Mouse (Mus musculus) fibroblast of lung, adult 2 months (primary cell): ENCODE measurements around the gene Lurap1.

ENCODE experiments used
- DNase-seq: peaks from one replicate; pipeline ENCODE4 v3.0.0-alpha.2; 2011; ENCODE audit warnings: low read depth

The Lurap1 gene

DNA sequence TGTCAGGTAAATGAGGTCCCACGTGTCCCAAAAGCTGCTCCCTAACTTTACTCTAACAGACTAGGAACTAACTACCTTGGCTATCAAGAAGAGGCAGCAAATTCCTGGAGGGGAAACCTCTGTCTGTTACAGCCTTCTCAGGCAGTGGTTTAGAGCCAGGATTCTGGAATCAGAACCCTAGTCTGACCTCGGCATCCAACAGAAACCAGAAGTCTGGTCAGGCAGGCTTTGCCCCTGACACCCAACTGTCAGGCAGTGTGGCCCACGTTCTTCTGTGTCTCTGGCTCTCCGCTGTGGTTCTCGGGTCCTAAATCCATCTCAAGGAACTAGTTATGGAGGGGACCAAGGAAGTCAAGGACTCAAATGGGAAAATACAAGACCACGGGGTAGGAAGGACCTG lies at the start of gene Lurap1:
TSS of gene Lurap1 (minus strand) at position 101 of the 400 bp plus-strand sequence.
- DNase-seq = no peak

DNA sequence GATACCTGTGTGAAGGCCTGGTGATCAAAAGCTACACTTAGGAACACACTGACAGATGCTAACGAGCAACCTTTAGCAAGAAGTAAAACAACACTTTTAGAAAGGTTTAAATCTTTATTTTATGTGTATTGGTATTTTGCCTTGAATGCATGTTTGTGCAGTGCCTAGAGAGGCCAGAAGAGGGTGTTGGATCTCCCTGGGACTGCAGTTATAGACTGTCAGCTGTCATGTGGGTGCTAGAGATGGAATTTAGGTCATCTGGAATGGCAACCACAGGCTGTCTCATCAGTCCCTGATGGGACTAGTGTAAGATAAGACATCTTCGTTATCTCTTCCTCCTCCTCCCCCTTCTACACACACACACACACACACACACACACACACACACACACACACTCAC lies 47.3 kb upstream of the Lurap1 start:
- no peak for DNase-seq

DNA sequence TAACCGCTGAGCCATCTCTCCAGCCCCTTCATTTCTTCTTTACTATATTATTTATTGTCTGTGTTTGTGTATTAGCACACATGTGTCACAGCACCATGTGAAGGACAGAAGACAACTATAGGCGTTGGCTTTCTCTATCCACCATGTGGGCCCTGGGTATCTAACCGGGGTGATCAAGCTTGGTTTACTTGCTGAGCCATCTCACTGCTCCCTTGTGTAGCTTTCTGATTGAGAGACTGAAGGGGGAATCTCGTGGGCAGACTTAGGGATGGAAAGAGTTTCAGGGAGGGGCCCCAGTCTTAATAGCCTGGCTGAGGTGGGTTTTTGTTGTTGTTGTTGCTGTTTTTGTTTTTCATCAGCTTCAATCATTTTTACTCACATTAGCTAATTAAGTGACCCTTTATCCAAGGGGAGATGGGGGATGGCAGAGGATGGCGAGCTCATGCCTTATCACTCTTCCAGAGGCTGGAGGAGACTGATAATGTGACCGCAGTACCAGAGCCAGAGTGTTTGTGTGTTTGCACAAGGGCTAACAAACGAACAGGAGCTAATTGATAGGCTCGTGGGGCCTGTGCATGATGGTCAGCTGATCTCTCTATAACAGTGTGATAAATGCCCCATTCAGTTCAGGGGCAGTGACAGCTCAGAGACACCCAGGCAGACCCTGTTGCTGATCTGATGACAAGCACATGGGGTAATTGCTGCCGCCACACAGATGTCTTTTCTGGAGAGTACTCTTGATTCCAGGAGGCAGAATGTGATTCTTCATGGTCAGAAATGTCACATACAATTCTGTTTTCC lies 42.6 kb upstream of the Lurap1 start:
- no peak for DNase-seq

DNA sequence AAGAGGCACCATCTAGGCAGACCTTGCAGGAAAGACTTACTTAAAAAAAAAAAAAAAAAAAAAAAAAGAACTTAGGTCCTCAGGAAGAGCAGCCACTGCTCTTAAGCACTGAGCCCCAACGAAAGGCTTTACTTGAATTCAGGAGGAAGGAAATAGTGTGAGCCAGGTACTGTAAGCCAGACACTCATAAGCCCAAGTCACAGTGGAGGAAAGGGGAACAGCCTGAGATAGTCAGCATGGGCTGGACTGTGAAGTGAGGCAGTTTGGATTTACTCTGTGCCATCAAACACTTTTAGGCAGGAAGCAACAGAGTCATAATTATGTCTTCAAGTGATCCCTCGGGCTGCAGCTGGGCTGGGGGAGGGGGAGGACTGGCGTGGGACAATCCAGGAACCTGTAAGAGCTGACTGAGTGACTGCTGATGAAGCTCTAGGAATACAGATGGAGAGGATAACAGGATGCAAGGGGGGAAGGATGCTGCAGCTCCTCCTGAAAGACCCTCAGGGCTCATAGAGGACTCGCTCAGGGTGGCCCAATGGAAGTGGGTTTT lies 41.2 kb upstream of the Lurap1 start:
- no peak for DNase-seq

DNA sequence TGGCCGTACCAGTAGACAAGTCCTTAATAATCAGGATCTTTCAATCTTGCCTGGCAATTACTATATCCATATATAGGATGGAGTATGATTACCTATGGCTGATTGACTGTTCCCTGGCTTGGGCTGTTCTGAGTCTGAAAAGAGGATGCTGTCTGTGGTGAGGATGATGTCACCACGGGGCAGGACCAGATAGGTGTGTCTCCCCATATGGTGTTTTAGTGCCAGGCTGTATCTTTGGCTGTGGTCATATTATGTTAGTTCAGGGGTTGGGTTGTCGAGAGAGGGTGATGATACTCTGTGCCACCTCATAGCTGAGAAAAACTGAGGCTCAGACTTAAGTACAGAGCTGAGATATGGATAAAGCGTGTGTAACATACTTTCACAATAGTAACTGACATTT lies 33.9 kb upstream of the Lurap1 start:
- no peak for DNase-seq

DNA sequence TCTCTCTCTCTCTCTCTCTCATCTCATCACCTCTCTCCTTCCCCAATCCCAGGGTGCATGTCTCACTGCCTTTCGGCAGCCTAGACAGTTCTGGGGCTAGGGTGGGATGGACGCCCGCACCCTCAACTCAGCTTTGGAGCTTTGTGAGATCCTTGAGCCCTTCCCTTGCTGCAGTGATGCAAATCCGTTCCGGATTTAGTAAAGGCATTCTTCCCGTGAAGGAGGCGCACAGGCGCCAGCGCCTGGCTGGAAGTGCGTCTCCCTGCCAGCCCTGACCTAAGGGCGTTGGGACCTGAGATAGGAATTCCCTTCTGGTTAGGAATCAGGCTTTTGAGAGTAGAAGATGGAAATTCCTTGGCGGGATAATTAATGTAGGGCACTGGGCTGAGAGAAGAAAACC lies 31.6 kb upstream of the Lurap1 start:
- DNase-seq = no peak

DNA sequence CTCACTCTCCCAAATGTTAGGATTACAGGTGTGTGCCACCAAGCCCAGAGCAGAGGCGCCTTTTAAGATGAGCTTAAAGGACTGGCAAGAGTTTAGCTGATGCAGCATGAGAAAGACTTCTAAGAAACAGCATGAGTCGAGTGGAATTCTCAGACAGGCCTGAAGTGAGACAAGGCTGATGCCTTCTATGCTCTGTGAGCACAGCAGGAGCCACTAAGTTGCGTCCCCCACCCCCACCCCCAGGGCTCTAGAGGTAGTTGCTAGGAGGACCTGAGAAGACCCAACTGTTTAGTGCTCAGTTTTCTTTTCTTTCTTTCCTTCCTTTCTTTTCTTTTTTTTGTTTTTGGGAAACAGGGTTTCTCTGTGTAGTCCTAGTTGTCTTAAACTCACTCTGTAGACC lies 30.9 kb upstream of the Lurap1 start:
- DNase-seq = no peak

DNA sequence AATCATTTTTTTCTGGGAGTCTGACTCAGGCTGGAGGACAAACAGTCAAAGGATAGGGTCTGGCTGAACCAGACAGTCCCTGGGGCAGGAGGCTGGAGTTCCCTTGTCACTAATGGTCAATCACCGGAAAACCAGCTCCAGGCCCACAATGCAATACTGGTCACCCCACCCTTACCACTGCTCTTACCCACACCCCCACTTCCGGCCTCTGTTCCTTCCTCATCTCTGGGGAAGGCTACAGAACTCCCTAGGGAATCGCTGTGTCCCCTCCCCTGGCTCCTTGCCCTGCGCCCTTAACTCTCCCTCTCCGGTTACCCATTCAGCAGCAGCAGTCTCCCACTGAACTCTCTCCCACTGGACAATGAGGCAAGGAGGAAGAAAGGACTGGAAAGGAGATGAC lies 26.0 kb upstream of the Lurap1 start:
- no peak for DNase-seq

DNA sequence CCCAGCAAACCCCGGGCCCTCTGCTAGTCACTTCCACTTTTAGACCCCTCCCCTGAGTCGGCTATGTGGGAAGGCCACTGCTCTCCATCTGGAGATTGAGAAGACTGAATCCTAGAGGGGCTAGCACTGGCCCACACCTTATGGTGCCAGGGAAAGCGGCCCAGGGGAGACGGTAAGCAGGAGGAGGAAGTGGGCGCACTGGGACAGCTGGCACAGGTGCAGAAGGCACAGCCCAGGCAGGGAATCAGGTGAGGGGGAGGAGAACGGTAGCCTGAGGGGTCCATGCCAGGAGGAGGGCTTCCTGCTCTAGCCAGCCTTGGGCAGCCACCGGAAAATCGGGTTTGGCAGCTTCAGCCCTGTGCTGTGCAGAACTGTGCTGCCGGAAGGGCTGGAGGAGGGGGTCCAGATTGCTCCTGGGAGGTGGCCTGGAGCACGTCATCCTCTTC lies 25.4 kb upstream of the Lurap1 start:
- no peak for DNase-seq

DNA sequence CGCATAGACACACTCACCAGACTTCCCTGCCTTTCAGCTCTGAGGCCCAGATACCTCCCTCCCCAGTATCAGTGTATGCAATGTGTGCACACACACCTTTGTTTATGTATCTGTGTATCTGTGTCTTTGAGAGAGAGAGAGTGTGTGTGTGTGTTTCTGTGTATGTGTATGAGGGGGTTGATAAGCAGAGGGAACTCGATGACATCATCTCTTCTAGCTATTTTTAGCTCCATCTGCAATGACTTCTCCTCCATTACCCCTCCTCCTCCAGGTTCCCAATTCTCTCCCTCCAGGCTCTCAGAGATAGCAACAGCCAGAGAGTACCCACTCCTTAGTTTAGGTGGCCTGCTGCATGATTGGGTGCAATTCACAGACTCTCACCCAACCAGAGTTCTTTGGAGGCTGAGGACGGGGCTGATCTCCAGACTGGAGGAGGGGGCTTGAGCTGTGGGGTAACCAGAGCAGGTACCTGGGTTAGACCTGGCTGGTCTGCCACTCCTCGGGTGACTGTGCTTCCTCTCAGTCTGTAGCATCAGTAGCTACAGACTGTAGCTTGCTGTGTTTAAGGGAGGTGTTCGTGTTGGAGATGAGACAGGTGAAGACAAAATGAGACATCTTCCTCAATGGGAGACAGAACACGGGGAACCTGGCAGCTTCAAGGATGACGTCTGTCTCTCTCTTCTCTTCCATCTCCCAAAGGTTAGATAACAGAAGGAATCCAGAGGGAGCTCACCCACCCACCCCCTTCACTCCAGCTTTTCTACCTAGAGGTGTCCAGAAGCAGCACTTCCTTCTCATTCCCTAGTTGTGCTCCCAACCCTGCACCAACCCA lies 24.8 kb upstream of the Lurap1 start:
- DNase-seq = no peak

DNA sequence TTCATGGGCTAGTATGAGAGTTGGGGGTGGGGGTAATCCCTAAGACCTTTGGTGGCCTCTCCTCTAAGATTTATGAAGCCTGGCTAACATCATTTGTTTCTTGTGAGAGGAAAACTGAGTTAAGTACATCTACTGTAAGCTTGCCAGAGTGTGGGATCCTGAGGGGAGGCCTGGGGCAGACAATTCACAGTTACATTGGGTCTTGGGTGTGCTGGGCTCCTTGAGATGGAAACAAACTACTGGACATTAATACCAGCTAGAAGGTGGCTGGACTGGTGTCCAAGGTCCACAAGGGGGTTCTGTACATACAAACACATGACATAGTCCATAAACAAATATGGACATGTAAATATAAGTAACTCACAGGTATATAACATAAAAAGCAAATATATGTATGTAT lies 24.0 kb upstream of the Lurap1 start:
- DNase-seq = no peak

DNA sequence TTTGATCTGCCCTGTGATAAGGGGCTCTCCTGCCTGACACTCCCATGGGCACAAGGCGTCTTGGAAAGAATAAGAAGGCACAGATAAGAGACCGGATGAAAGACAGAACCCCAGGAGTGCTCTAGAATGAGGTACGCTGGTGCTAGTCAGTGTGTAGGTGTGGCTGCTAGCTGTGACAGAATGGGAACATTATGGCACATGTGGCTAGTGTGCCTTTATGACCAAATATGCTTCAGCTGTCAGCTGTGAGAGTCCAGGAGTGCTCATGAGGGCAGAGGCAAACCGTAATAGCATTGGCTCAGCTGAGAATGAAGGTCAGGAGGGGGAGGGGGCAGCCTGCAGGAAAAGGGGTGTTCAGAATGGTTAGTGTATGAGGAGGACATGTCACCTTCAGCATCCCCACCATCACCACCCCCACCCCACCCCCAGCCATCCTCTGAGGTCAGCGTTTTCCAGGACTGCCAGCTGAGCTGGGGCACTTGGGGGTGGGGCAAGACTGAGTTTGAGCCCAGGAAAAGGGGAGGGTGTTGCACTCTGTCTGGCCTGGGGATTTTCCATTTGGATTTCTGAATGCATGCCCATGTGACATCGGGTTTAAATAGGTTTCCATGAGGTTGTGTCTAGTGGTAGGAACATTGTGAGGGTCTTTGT lies 23.5 kb upstream of the Lurap1 start:
- no peak for DNase-seq

DNA sequence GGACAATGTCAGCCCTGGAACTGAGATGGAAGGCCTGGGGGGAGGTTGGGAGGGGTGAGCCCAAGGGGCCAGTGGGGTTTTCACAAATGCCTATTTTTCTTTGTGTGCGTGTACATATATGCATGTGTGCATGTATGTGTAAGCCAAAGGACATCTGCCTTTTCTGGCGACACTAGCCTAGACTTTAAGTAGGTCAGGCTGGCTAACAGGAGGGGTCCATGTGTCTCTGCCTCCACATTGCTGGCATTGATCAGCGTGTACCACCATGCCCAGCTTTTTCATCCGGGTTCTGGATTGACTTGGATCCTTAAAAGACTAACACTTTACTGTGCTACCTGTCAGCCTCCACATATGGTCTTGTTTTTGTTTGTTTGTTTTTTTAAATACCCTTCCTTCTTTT lies 22.6 kb upstream of the Lurap1 start:
- DNase-seq = no peak

DNA sequence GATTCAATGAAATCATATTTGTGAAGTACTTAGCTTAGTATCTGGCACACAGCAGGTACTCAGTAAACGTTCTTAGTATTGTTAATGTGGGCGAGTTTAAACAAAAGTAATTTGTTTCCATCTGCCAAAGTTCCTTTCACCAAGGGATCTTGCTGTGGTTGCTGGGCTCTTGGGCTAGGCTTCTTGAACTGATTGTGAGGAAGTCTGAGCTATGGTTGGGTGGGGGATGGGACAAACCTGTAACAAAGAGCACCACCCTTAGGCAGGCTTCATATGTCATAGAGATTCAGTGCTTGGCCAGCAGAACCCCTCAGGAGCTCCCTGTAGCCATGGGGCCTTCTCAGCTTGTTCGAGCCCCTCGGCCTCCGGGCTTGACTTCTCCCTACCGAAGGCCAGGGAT lies 21.9 kb upstream of the Lurap1 start, which contains the start of the genes 1700042G07Rik and Gm49337:
TSS of gene 1700042G07Rik (plus strand) at position 301 of the 400 bp plus-strand sequence.
TSS of gene Gm49337 (plus strand) at position 313 of the 400 bp plus-strand sequence.
- DNase-seq = no peak

DNA sequence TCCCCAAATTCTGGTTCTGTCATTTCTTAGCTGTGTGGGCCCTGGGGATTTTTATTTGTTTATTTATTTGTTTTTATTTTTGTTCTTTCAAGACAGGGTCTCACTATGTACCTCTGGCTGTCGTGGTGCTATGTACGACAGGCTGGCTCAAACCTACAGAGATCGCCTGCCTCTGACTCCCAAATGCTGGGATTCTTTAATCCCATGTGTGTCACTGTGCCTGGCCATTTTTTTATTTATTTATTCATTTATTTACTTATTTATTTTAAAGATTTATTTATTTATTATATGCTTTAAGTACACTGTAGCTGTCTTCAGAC lies 18.2 kb upstream of the Lurap1 start:
- DNase-seq = no peak

DNA sequence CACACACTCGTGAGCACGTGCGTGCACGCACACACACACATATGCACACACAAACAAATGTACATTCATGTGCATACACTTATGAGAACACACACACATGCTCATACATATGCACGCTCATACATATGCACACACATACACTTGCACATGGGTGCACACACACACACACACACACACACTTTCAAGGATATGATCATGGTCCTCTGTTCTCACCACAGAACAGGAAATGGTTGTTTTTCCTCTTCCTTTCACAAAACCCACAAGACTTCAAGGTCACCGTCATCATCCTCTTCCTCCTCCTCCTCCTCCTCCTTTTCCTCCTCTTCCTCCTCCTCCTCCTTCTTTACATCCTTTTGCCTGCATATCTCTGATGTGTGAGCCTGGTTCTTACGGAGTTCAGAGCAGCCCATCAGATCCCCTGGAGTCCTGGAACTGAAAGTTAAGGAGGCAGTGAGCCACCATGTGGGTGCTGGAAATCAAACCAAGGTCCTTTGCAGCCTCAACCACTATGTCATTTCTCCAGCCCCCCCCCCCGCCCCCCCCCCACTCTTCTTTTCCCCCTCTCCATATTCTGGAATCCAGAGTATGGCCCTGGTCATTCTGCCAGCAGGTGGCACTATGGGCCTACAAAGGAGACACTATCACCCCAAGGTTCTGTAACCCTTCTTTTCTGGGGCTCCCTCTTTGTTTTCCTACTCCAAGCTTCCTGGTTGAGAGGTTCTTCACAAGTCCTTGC lies 17.6 kb upstream of the Lurap1 start:
- DNase-seq = no peak

DNA sequence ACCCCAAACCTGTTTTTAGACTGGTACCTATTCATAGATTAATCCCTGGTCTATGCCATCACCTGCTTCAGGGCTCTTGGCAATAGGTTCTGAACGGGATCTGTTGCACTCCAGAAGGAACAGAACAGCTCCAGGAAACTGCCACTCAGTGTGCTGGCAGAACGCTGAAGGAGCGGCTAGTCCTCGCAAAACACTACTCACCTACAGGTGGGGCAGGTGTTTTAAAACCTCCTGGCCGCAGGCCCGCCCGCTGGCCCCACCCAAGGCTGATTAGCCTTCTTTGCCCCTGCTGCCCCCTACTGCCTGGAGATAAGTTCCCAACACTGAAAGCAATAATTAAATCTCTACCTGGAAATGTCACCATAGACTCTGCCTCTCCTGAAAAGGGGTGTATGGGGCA lies 16.3 kb upstream of the Lurap1 start, which contains the start of gene Tspan1:
TSS of gene Tspan1 (minus strand) at position 198 of the 400 bp plus-strand sequence.
- DNase-seq = no peak

DNA sequence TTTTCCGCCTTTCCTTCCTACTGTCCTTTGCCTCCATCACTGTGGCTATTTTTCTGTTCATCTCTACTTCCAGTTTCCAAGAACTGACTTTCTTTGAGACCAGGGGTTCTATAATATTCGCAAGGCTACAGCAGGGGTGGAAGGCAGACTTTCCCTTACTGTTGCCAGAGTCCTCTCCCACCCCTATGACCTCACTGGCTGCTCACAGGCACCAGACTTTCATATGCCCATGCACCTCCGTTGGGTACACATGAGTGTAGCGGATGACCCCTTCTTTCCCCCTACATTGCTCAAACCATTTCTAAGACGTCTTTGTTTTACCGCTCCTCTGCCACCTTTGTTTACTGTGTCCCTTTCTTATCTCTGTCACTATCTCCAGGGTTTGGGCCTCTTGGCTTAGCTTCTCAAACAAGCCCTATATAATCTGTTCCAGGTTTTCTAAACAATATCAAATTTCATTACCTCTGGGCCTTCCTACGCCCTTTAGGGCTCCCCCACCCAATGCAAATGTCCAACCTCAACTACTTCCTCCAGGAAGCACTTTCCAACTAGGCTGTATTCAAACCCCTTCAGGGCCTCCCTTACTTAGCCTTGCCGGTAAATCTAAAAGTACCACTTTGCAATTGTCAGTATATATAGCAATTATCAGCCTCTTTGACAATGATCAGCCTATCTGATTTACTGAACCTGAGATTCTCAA lies 14.7 kb upstream of the Lurap1 start:
- DNase-seq = no peak

DNA sequence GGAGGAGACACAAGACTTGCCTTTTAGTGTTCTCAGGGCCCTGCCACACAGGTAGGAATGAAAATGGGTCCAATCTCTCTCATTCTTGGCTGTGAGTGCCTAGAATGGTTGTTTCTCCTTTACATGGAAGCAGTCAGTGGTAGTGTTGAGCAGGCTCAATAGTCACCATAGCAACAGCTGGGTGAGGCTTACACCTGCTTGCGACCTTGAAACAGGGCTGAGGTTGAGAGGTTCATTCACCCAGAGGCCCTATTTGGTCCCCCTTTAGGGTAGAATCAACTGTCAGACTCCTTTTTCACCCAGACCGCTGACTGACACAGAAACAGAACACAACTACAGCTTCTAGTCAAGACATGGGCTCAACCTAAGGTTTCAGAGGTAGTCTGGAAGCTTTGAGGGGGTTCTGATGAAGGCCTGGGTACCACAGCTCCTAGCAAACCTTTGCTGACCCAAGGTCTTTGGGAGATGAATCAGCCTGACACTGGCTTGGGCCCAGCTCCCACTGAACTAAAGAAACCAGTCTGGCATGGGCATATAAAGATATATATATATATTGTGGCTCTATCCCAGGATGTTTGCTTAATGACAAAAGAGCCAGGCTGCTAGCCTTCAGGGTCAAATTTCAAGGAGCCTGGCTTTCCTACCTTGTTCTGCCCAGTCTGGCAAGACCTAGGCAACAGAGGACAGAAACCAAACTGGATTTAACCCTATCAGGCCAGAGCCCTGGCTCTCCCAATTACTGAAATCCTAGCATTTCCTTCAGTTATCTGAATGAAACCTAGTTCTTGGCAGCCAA lies 13.8 kb upstream of the Lurap1 start:
- DNase-seq = no peak

DNA sequence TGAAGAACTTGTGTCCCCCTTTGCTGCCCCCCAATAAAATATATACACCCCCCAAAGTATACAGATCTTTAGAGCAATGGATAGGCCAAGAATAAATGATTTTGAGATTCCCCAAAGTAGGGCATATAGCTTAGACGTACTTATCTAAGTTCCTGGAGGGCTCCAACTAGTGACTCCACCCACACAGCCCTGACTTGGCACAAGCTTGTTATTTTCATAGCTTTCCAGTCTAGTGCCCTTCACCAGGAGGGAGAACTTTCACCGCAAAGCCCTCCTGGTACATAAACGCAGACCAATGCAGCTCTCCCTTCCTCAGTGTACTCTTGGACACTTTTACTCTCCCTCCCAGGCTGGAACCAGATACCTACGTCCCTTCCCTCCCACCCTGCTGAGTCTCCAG lies 11.0 kb upstream of the Lurap1 start:
- no peak for DNase-seq
